ENCODE assay signal across 23 mouse cellular contexts in the genomic region with DNA sequence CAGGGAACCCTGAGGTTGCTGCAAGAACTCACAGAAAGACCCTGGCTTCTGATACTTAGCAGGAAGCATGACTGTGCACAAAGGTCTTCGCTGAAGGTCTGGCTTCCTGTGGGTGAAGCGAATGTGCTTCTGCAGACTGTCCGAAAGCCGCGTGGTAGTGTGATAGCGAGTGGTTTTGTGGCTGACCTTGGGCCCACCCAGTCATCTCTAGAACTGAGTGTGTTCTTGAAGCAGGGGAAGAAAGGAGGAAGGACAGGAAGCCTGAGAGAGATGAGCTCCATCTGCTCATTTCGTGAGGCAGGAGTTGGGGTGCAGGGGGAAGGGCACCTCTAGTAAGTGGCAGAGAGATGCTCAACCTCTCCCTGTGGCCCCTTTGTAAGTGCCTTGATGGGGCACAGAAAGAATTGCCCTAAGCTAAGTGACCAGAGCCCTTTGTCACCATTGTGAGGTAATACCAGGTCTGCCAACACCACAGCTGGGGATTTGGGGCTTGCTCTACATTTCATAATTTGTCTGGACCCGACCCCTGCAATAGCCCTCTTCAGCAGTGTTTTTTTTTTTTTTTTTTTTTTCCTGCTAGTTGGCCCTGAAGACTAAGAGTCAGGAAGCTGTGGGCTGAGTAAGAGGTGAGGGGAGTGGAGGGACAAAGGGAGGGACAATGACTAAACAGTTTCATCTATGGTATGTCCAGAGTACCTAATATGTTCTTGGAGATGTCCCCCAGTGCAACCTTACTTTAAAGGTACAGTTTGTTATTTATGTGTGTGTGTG. TPM values are rescaled to one million over a fixed set of nuclear protein-coding genes. Genes with fewer than 3 reads are reported as not detected.
DNase-seq lines count a peak whose midpoint lies in the region; ATAC-seq and TF ChIP-seq lines count a peak whose summit lies in the region.
"Had no signal": no experiment of that assay in that cellular context is flagged by ENCODE, and none has a peak within 500 bp of the region (broad histone marks: within the 10 kb centered on the region; RNA-seq: fewer than 3 reads in every experiment).

No protein-coding gene starts in this region.

- no peak for DNase-seq in testis, postnatal 14 days (ENCODE audit: low spot score)
- no peak for DNase-seq in urinary bladder, postnatal 36 days (ENCODE audit: low spot score in 2 of 2)
- DNase-seq in heart, postnatal 36 days: no peak
- no peak for DNase-seq in left cerebral cortex, adult 18-20 months (ENCODE audit: low spot score in 2 of 2)
- DNase-seq: adrenal gland, adult 2 months; cerebellum, adult 9-11 months; gastrocnemius, postnatal 25 days; kidney, adult 18-20 months; kidney, postnatal 4 days; layer of hippocampus, postnatal 36 days had no signal

- intact Hi-C loops in heart, postnatal 36 days (cut with DNase I): no loop called here

- no peak overlapping the region for H3K27ac ChIP-seq in testis, adult 2 months (ENCODE audit: control insufficient read depth, insufficient read depth, low read depth, low read length)
- peak overlapping the region; percentile 37 for H3K27ac ChIP-seq in brown adipose tissue, adult 24 weeks (replicated peaks; ENCODE audit: low read depth, low read length)
- H3K27ac ChIP-seq: forebrain, embryonic 15.5 days; heart, embryonic 13.5 days; hindbrain, embryonic 14.5 days; lung, embryonic 15.5 days; midbrain, embryonic 12.5 days; stomach, postnatal 0 days had no signal

- ATAC-seq in megakaryocyte, adult 5-6 weeks (ENCODE audit: poor library complexity, severe bottlenecking): peak; percentile 84
- ATAC-seq: forebrain, embryonic 15.5 days had no signal

- H3K36me3 ChIP-seq in testis, adult 2 months (ENCODE audit: control insufficient read depth, insufficient read depth, low read length): no peaks in the 10 kb centered on the region
- H3K36me3 ChIP-seq: forebrain, embryonic 15.5 days; heart, embryonic 13.5 days; lung, embryonic 15.5 days; midbrain, embryonic 12.5 days had no signal

- TF ChIP-seq CTCF in testis, adult 2 months (IDR thresholded peaks at IDR 0.05; ENCODE audit: control insufficient read depth, insufficient read depth, insufficient replicate concordance, low read depth, low read length): no peak

- H3K27me3 ChIP-seq in testis, adult 2 months (ENCODE audit: control insufficient read depth, insufficient read depth, low read length): no peaks in the 10 kb centered on the region
- H3K27me3 ChIP-seq: forebrain, embryonic 15.5 days; lung, embryonic 15.5 days; midbrain, embryonic 12.5 days had no signal

- H3K4me3 ChIP-seq in testis, adult 2 months (ENCODE audit: control insufficient read depth, low read depth, low read length): peak overlapping the region; percentile 59
- no peak overlapping the region for H3K4me3 ChIP-seq in brown adipose tissue, adult 24 weeks (ENCODE audit: insufficient read depth, low read depth, low read length)
- H3K4me3 ChIP-seq: forebrain, embryonic 15.5 days; heart, embryonic 13.5 days; lung, embryonic 15.5 days; midbrain, embryonic 12.5 days had no signal

- no peaks in the 10 kb centered on the region for H3K4me1 ChIP-seq in testis, adult 2 months (ENCODE audit: control insufficient read depth, insufficient read depth, low read length)
- H3K4me1 ChIP-seq in brown adipose tissue, adult 24 weeks (ENCODE audit: control insufficient read depth, insufficient read depth, insufficient read length, low read length): peaks cover 8% of the 10 kb centered on the region
- H3K4me1 ChIP-seq: forebrain, embryonic 15.5 days; lung, embryonic 15.5 days; midbrain, embryonic 12.5 days had no signal

- no peak; the same call in 1 of the 2 replicates for TF ChIP-seq POLR2A in testis, adult 2 months (IDR thresholded peaks at IDR 0.05; ENCODE audit: control insufficient read depth, low read depth, low read length)

RNA-seq across cellular contexts. Expression of gene Slc36a1, which starts 6.2 kb away (rescaled TPM):
- 15.2 and 18.1 TPM in 2 replicates for polyA plus RNA-seq in testis, adult 2 months (2012; rRNA removed)
- polyA plus RNA-seq in brown adipose tissue, adult 24 weeks (2012; ENCODE audit: insufficient read depth, insufficient read length, missing spikeins): 3.4 and 5.3 TPM in 2 replicates
- 22.2 and 24.7 TPM in 2 replicates for total RNA-seq in megakaryocyte, adult 5-6 weeks (2015)
- total RNA-seq in megakaryocyte, adult 5-6 weeks (2017): 13.4 and 15.4 TPM in 2 replicates
- 10 to 100 TPM in 1 of 2 experiments, 1 to 10 TPM in 1; 9.4 to 10.5 TPM for total RNA-seq in heart, postnatal 36 days (2021)
- total RNA-seq in left cerebral cortex, adult 18-20 months (2021): 10 to 100 TPM; 75.5 to 82.1 TPM

RNA-seq across cellular contexts. Expression of gene Slc36a2, which starts 13.0 kb away (rescaled TPM):
- 0.56 and 0.65 TPM in 2 replicates for polyA plus RNA-seq in testis, adult 2 months (2012; rRNA removed)
- 279 and 401 TPM in 2 replicates for polyA plus RNA-seq in brown adipose tissue, adult 24 weeks (2012; ENCODE audit: insufficient read depth, insufficient read length, missing spikeins)
- total RNA-seq in megakaryocyte, adult 5-6 weeks (2015): 0.21 and 0.25 TPM in 2 replicates
- 0.04 and 0.29 TPM in 2 replicates for total RNA-seq in megakaryocyte, adult 5-6 weeks (2017)
- total RNA-seq in heart, postnatal 36 days (2021): 10 to 100 TPM; 14.3 to 14.8 TPM
- under 1 TPM in 1 of 2 experiments, not detected in 1; 0.35 TPM for total RNA-seq in left cerebral cortex, adult 18-20 months (2021)
- polyA plus RNA-seq: C2C12; forebrain, embryonic 15.5 days; midbrain, embryonic 12.5 days had no signal

RNA-seq across cellular contexts. Expression of gene Slc36a3, which starts 46.4 kb away (rescaled TPM):
- 87.6 and 103 TPM in 2 replicates for polyA plus RNA-seq in testis, adult 2 months (2012; rRNA removed)
- polyA plus RNA-seq in brown adipose tissue, adult 24 weeks (2012; ENCODE audit: insufficient read depth, insufficient read length, missing spikeins): not detected in 2 replicates
- 0.07 and 0.09 TPM in 2 replicates for total RNA-seq in megakaryocyte, adult 5-6 weeks (2015)
- total RNA-seq in megakaryocyte, adult 5-6 weeks (2017): not detected in 2 replicates
- total RNA-seq in heart, postnatal 36 days (2021): not detected
- total RNA-seq in left cerebral cortex, adult 18-20 months (2021): not detected
- total RNA-seq: adrenal gland, adult 2 months; gastrocnemius, postnatal 25 days; layer of hippocampus, postnatal 36 days had no signal
- polyA plus RNA-seq: brain, embryonic 14.5 days; forebrain, embryonic 15.5 days; heart, embryonic 13.5 days; hindbrain, embryonic 14.5 days; limb, embryonic 11.5 days; lung, embryonic 15.5 days; midbrain, embryonic 12.5 days; neural tube, embryonic 11.5 days had no signal

Comparison
In these comparisons a context has a peak if more than half of its experiments do, and no peak if none do; other contexts are left out.
1. RNA of gene Slc36a2, which starts 13.0 kb away (total RNA-seq): 14.3 to 14.8 TPM in heart, postnatal 36 days; 0.35 TPM in left cerebral cortex, adult 18-20 months and 0.04 to 0.29 TPM in megakaryocyte, adult 5-6 weeks; every median in the first group is over 10 times any median in the second.